Mouse (Mus musculus): ENCODE results near the gene Hist1h2bb.

Hist1h2bb gene

DNA sequence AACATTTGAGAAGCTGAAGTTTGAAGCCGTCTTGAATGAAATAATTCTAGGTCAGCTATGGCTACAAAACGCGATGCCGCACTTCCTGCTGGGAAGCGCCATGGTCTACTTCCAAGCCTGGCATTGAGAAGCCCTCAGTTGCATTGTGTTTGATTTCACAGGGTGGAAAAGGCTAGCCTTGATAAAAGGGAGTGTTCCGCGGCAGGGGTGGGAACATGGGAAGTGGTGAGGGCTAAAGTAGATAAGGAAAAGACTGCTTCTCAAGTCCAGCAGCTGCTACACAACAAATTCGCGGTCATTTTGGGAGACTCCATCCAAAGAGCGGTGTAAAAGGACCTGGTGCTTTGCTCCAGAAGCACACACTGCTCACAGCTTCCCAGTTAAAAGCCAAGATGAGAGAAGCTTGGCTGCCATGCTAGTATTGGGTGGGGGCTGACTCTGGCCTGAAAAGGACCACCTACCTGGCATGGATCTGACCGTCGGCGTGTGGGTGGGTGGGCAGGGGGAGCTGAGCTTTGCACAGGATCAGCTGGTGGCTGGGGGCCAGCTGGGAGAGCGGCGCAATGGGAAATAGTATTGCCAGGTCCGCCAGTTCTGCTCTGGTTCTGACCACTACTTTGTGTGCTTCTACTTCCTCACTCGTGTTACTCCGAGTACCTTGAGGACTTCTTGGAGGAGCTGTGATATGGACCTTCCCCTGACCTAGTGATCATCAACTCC, 17.9 kb upstream of the Hist1h2bb start:
- no peak for DNase-seq (ENCODE audit: low spot score in 2 of 2)

DNA sequence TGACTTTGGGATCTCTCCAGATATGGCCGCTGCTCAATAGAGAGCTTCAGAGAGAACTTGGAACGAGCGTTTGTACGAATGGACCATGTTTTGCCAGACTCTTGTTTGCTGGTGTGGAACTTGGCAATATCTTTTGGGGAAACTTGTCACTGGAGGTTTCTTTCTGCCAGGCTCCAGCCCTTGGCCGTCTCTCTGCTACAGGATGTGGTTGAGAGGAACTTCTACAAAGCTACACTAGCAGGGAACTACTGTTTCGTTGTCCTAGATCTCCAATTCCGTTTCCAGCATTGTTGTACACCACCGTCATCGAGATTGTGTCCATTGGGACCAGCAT, 17.4 kb upstream of the Hist1h2bb start:
- DNase-seq (ENCODE audit: low spot score in 2 of 2): no peak

DNA sequence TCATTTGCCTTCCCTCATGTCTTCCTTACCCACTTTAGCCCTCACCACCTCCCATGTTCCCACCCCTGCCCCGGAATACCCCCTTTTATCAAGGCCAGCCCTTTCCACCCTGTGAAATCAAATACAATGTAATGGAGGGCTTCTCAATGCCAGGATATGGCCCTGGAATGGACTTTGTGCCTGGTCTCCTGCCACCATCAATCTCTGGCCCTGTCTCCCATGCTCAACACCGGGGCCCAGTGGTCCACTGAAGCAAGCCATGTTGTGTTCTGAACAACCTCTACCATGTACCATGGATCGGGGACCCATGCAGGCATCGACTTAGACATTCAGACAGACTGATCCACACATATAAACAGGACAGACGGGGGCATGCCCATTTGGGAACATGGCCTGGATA, 16.8 kb upstream of the Hist1h2bb start:
- no peak for DNase-seq (ENCODE audit: low spot score in 2 of 2)

- no peak for DNase-seq (ENCODE audit: low spot score in 2 of 2)
Measured at GRCm38 (mm10) chr13:23730479-23730878, 16.1 kb upstream of the Hist1h2bb start.

DNA sequence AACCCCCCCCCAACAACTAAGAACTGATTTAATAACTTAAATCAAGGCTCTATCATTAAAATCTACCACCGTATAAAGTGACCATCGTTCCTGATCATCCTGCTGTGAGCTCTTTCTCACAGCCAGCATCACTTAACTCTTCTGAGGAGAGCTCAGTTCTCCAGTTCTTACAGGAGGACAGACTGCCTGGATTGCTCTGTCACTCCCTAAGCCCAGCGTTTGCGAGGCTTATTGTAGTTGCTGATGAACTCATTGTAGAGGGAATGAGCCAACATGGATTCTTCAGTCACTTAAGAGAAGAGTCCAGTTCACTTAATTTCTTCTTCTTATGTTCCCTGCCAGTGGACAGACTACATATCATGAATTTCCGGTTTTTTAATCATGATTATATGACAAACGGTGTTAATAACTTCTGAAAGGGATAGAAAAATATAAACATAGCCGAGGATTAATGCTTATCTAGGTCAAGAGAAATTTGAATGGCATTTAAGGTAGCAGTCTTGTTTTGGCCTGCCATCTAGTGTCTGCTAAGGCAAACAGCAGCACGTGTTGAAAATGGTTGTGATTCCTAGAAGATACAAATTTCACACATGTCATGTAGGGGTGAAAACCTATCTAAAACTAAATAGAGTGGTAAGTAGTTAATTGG, 14.3 kb upstream of the Hist1h2bb start:
- DNase-seq (ENCODE audit: low spot score in 2 of 2): no peak

GRCm38 (mm10) chr13:23737091-23737490, 9.4 kb upstream of the Hist1h2bb start:
- no peak for DNase-seq (ENCODE audit: low spot score in 2 of 2)

DNA sequence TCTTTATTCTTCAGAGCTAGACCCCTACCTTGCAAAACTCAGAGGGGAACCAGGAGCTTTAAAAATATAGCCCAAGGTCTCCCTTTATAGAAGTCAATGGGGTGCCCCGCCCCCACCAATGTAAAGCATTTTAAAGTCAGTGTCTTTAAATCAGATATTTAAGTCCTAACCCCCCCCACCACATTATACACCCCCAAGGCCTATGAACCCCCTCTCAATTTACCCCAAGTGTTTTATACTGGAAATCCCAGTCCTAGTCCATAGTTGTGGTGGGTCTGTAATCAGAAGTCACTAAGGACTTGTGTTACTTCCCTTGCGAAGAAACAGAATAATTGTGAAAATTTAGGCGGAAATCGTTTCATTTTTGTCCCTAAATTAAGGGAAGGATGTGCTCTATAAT, 8.5 kb upstream of the Hist1h2bb start:
- DNase-seq (ENCODE audit: low spot score in 2 of 2): no peak

DNA sequence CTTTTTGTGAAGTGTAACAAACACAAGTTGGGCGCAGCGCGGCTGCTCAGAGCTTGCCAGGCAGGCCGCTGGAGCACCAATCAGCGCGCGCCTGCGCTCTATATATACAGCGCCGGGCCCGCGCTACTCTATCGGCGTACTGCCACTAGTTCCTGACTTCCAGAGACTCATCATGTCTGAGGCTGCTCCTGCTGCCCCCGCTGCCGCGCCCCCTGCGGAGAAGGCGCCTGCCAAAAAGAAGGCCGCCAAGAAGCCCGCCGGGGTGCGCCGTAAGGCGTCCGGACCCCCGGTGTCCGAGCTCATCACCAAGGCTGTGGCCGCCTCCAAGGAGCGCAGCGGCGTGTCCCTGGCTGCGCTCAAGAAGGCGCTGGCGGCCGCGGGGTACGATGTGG, 7.9 kb upstream of the Hist1h2bb start, which contains the start of gene Hist1h1c:
Hist1h1c (plus strand) TSS at position 132 of the 392 bp plus-strand sequence.
- peak; percentile 65 to 88 for DNase-seq (ENCODE audit: low spot score in 2 of 2)

GRCm38 (mm10) chr13:23739069-23739921, 7.2 kb upstream of the Hist1h2bb start:
- DNase-seq (ENCODE audit: low spot score in 2 of 2): peak; percentile 65 to 80

- no peak for DNase-seq (ENCODE audit: low spot score in 2 of 2)
Measured at GRCm38 (mm10) chr13:23739922-23740252, 6.6 kb upstream of the Hist1h2bb start.

DNA sequence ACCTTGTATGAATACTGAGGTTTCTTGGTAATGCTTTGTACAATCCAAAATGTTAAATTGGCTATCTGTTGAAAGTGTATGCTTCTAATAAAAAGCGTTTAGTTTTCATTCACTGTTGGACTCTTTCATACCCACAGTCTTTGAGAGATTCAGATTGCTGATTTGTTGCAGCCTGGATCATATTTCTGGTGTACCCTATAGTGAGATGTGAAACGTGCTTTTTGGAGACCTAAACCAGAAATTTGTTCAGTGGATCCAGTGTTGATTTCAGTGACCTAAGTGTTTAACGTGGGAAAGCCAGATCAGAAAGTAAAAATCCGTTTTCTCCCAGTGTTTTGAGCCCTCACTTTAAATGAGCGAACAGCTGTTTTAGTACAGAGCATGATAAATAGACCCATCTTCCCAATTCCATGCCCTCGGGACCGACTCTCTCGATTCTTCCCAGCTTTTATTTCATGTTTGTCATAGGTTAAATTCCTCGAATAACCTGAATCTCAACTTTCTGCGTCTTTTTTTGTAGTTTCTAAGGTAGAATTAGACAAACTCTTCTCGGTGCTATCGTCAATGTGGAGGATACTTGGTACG, 6.2 kb upstream of the Hist1h2bb start:
- DNase-seq (ENCODE audit: low spot score in 2 of 2): no peak

DNA sequence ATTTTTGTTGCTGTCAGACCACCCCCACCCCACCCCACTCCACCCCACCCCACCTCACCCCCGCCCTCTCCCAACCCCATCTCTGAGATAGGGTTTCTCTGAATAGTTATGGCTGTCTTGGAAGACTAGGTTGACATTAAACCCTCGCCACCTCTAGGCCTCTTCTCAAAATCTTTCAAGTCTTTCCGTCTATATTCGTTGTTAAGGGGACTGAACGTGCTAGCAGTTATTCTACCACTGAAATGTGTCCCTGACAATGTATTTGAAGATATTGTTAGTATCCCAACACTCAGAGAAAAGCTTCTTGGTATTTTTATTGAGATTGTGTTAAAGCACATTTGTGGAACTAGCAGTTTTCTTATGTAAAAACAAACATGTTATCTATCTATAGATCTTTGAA, 5.6 kb upstream of the Hist1h2bb start:
- DNase-seq (ENCODE audit: low spot score in 2 of 2): no peak

GRCm38 (mm10) chr13:23742007-23742406, 4.5 kb upstream of the Hist1h2bb start:
- DNase-seq (ENCODE audit: low spot score in 2 of 2): no peak

DNA sequence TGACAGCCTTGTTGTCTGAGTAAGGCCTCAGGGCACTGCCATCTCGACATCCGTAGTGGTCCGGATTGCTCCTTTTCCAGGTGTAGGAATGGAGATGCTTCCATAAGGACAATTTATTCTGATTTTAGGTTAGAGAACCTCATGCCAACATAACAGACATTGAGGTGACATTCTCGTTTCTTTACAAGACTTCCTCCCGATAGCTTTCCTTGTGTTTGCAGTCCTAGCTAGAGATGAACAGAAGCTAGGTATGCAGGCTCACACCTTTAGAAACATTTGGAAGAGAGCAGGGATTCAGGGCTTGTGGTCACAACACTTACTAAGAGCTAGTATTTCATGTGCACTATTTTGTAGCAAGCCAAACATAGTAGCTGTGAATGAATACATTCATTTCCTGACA, 3.3 kb upstream of the Hist1h2bb start:
- no peak for DNase-seq (ENCODE audit: low spot score in 2 of 2)

GRCm38 (mm10) chr13:23743963-23744362, 2.6 kb upstream of the Hist1h2bb start:
- no peak for DNase-seq (ENCODE audit: low spot score in 2 of 2)

GRCm38 (mm10) chr13:23744421-23745380, 1.8 kb upstream of the Hist1h2bb start:
- DNase-seq (ENCODE audit: low spot score in 2 of 2): no peak

- DNase-seq (ENCODE audit: low spot score in 2 of 2): peak; percentile 69 to 83
Measured at GRCm38 (mm10) chr13:23745381-23746161, 963 bp upstream of the Hist1h2bb start, which contains the start of gene Hist1h3c. Gene Hist1h3c (minus strand): TSS chr13:23745602.

GRCm38 (mm10) chr13:23747081-23747891, 752 bp downstream of the Hist1h2bb start:
- no peak for DNase-seq (ENCODE audit: low spot score in 2 of 2)

GRCm38 (mm10) chr13:23747892-23748288, 1.4 kb downstream of the Hist1h2bb start:
- DNase-seq (ENCODE audit: low spot score in 2 of 2): no peak
